Mouse (Mus musculus) kidney, postnatal 25 days (tissue): ENCODE measurements around the gene Scnn1b.

ENCODE experiments used
- DNase-seq, 2 experiments: peaks; one replicate each; pipeline ENCODE4 v3.0.0; 2021; ENCODE audit warnings: mixed read lengths in 2 of 2

Gene Scnn1b

DNA sequence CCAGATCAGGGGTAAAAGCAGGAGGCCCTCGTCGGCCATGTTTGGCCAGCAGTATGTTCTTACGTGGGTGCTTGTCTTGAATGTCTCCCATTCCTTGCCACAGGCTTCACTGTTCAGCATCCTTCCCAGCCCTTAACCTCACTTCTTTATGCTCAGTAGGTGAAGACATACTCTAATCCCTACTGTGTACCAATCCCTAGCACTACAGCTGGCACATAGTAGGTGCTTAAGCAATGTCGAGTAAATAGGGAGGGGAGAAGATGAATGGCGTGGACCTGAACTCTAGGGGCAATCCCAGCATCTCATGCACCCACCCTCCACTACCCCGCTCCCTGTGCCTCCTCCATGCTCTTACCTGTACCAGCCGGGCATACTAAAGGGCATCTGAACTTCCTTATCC, 59.5 kb downstream of the Scnn1b start:
- DNase-seq = no peak

DNA sequence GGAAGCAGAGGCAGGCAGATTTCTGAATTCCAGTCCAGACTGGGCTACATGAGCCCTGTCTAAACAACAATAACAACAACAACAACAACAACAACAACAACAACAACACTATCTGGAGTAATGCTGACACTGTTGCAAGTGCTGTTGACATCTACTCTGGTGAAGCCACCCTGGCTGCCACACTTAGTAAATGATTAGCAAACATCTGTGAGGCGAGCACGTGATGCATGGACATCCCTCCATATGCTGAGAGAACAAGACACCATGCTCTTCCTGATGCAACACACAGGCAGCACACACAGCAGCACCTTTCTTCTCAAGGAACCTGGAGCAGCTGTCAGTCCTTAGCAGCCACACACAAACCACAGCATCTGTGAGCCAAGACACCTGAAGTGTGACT, 63.0 kb downstream of the Scnn1b start:
- no peak for DNase-seq

DNA sequence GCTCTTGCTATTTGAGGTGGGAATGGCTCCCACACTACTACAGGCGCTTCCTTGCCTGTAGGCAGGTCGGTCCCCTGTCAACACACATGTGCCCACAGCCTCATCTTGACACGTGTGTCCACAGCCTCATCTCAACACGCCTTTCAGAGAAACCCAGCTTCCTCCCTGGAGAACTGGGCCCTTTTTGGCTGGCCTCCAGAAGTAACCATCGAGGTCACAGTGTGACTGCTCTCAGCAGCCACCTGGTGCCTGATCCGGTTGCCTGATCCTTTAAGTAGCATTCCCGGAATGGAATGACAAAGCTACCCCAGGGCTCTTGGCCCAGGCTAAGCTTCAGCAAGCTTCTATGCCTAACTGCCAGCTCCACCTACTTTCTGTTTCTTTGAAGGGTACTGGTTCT, 66.4 kb downstream of the Scnn1b start:
- DNase-seq = peak; percentile 58 to 77

DNA sequence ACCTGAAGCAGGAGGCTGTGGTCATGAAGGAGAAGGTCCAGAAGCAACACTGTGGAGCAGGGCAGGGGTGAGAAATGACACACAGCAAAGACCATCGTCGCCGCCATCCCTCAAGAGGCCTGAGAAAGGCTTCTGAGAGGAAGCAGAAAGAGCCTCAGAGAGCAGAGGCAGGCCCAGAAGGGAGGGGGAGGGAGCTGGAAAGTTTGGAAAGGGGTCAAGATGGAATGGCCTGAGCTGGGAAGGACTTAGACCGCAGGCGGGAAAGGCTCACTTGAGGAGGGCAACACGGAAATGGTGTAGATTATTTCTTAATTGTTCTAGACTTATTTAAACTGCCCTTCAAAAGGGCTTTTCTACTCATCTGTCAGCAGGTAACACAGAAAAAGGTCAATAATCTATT, 68.8 kb downstream of the Scnn1b start:
- DNase-seq = peak in 1 of 2 experiments; percentile 18

DNA sequence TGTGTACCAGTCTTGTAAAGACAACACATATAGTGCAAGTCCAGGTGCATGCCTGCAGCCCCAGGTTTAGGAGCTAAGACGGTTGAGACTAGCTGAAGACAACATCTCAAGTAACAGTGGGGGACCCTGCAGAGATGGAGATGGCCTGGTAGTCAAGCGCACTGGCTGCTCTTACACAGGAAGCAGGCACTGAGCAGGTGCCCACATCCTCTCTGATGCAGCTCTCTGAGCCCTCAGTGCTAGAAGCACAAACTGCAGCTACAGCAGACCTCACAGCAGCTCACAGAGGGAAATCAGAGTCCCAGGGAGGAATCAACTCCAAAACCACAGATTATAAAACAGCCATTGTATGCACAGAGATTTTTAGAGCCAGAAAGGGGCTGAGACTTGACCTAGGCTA, 69.5 kb downstream of the Scnn1b start:
- no peak for DNase-seq

DNA sequence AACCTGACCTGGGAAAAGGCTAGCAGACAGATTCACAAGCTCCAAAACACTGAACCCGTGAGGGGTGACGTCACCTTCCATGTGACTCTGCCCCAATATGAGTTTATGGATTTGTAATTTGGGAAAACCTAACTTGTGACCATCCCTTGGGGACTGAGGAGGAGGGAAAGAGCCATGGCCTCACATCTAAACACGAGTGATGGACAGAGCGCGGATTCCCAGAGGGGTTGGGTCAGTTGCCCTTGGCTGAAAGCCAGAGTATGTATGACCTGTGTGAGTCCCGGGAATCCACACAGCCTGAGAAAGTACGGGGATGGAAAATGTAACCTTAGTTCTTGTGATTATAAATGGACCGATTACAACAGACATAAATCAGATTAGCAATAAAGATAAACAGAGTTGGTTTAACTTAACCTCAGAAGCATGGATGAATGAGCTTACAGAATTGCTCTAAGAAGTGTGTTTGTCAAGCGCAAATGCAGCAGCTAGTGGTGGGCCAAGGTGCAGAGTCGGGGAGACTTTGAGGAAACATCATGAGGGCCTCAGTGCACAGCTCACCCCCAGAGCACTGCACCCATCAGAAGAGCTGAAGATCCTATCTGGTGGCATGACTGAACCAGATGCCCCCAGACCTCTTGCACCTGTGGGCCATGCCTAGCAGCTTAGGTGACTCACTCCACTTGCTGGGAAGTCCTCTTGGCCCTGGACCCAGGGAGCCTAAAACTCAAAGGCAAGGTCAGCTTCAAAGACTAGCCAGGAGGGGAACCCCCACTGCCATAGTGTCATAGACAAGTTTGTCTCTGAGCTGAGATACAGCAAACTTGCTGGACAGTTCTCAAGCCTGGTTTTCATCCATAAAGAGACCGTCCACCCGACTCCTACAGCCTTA, 71.3 kb downstream of the Scnn1b start:
- DNase-seq = peak; percentile 56 to 83

DNA sequence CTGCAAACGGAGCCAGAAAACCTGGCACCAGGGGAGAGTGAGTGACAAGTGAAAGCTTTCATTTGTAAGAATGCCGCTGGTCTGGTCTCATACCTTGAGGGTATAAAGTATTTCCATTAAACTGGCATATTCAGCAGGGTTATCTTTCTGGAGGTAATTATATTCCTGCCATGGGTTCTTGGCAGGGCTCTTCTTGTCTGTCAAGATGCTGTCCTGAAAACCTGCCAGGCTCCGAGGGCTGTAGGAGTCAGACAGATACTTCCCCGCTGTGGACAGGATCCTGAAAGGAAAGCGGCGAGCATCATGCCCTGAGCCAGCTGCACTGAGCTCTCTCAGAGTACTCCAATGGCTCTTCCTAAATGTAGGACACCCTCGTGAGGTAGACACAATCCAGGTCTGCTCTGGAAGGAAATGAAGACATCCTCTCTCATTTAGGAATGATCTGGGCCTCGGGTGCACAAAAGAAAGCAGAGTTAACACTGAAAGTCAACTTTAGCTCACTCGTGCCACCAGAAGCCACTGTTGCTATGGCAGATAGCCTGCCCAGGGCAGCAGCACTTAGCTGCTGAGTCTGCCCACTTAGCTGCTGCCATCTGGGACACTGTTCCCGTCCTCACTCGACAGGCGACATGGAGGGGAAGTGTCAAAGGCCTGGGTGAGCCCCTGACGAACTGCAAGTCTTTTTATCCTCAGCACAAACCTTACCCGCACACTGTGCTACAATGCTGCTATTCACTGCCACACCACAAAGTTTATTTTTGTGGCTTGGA, 72.2 kb downstream of the Scnn1b start:
- DNase-seq = no peak

DNA sequence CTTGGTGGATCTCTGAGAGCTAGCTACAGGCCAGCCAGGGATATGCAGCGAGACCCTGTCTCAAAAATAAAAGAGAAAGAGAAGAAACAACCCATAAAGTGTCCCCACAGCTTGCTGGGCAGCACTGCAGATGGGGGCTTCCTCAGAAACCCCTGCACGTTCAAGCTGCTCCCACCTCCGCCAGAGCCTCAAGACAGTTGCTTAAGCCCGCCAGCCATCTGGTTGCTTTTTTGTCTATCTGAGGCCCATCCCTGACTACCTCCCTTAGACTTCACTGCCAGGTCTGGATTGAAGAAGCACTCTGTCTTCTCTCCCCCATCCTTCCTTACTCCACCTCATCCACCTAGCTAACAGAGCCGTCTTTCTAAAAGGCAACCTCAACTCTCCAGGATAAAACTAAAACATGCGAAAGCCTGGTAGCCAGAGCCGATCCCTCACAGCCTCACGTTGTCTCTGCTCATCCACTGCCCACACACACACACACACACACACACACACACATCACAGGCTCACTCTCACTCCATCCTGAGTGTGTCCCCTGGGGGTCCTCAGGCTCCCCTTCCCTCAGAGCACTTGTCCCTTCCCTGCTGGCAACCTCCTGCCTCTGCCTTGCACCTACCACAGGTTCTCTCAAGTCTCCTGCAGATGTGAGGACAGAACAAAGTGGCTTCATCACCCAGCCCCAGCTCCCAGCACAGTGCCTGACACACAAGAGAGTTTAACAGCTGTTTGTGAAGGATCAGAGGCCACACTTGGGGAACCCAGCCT, 73.5 kb downstream of the Scnn1b start:
- no peak for DNase-seq

DNA sequence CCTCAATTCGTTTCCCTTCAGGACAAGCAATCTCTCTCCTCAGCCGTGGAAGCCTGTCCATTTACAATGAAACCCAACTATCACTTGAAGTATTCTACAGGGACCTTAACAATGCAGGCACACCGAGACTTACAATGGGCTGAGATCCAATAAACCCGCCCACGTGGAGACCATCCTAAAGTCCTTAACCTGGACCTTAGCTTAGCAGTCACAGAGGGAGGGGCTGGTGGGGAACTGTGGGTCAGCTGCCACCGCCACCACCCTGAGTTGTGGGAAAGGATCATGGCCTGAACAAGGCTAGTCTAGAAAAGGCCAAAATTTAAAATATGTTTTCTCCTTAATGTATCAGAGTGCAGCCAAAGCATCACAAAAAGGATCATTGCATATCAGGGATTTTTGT, 74.4 kb downstream of the Scnn1b start:
- DNase-seq = no peak

DNA sequence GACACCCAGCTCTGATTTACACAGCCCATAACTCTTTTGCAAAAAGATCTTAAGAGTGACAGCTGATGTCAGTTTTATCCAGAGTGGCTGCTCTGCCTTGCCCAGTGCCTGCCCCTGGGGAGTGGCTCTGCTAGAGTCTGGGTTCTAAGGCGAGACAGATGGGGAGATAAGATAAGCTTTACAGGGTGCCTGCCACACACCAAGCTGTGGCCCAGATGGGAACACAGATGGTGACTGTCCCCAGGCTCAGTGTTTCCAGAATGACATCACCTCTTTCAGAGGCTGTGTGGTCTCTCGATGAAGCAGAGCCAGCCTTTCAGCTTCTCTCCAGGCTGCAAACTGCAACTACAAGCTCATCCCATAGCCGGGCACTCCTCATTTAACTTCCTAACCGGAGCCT, 74.9 kb downstream of the Scnn1b start:
- DNase-seq = no peak

DNA sequence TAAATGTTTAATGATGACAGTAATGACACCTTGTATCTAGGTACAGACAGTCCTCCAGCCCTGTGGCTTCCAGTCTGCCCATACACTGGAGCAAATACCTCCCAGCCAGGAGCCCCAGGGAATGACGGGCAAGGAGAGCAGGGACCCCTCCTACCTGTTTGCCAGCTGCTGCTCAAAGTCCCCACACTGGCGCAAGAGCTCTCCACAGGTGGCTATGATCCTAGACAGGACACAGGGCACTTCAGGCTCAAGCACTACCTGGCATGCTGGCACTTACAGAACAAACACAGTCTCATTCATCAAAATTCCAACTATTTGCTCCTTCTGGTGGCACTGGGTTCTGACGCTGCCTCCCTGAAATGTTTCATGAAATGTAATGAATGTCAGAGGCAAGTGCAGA, 76.2 kb downstream of the Scnn1b start:
- peak in 1 of 2 experiments; percentile 52 for DNase-seq

DNA sequence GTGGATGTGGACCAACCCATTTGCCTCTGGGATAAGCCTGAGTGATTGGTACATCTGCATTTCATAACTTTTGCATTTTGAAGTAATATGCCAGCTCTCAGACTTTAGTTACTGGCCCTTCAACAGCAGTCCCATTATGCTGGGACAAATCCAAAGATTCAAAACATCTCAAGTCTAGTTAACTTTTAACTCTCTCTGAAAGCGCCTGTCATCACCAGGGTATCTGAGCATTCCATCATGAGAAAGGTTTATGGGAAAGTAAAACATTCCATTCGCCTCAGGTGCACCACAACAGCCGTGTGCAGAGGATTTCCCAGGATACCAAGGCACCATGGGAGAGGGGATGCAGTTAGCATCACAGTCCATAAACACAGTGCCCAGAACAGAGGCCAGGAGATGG, 76.8 kb downstream of the Scnn1b start:
- DNase-seq = no peak

DNA sequence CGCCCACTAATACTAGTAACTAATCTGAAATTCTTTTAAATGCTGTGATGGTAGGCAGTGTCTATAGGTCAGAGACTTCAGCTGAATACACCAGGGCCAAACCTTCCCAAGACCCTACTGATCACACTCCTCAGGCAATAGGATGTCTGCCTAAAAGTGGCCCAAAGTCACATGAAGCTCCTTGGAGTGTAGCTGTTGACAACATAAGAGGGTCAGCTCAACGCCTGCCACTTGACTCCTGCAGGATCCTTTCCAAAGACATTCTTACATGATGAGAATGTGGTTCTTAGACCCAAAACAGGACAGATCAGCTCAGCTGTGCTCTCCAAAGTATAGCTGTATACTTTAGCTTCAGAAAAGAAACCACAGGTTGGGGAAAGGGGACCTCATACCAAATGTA, 77.5 kb downstream of the Scnn1b start:
- DNase-seq = no peak

DNA sequence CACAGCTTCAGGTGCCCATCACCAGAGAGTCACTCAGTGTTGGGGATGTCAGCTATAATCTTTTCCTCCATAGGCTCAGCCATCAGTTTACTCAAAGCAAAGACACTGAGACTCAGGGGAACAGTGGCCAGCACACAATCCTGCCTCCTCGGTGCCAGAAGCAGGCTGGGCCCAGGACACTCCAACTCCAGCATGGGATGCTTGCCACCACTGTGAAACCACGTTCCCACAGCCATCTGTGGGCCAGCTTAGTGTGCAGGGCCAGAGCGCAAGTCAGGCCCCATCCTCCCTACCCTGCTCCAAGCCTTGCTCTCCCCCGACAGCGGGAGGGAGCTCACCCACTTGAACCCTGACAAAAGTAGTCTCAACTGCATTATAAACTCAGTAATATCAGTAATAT, 81.4 kb downstream of the Scnn1b start:
- no peak for DNase-seq

DNA sequence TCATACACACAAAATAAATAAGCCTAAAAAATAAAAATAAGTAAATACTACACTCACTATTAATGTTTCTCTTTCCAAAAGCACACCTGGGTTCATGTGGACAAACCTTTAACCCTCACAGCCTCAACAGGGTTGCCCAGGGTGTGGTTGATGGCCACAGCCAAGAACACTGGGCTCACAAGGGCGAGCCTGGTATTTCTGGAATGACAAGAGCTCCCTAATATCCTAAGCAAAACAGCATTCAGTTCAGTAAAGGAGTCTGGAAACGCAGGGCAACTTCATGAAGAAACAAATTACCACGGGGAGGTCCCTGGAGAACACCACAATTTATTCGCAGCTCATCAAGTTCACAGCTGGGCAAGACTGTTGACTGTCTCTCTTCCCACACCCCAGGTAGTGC, 82.7 kb downstream of the Scnn1b start:
- DNase-seq = no peak

DNA sequence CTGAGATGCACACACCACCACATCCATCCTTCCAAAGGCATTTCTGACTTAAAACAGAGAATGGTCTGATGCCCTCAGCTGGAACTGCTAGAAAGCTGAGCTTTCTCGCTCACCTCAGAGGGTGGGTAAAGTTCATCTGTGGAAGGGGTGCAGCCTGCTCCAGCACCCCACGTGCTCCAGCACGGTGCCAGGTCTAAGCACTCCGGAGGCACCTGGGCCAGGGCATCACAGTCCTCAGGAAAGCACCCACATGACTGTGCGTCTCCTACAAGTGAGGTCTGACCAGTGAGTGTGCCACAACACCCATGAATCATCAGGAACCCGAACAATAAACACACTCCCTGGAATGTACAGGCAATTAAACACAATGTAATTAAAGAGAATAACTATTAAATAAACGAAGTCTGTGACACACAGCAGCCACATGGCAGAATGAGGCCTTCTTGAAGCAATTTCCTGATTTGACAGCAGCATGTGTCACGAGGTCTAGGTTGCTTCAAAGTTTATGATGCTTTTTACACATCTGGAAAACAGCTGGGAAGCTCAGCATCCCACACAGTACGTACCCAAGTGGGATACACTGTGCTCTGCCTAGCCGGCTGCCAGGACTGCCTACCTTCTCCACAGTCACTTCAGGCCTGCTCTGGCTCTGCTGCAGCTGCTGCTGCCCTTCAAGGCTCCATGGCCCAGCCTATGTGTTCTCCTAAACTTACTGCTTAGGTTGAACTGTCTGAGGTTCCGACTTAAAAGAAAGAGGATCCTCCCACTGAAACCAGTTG, 90.2 kb downstream of the Scnn1b start:
- DNase-seq = peak; percentile 27 to 76

DNA sequence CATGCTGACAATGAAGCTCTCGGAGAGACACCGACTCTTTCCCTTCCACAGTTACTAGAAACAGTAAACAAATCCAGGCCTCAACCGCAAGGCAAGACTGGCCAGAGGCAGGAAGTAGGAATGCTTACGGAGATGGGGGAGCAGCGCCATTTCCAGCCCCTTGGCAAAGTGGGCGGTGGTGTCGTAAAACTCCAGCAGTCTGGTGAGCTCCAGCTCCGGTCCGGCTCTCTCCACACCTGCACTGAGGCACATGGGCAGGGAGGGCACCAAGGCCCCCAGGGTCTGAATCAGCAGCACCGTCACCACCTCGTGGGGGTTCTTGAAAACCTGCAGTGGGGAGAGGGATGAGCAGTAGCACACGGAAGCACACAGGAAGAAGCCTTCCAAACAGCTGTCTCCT, 91.0 kb downstream of the Scnn1b start:
- DNase-seq = peak in 1 of 2 experiments; percentile 48

DNA sequence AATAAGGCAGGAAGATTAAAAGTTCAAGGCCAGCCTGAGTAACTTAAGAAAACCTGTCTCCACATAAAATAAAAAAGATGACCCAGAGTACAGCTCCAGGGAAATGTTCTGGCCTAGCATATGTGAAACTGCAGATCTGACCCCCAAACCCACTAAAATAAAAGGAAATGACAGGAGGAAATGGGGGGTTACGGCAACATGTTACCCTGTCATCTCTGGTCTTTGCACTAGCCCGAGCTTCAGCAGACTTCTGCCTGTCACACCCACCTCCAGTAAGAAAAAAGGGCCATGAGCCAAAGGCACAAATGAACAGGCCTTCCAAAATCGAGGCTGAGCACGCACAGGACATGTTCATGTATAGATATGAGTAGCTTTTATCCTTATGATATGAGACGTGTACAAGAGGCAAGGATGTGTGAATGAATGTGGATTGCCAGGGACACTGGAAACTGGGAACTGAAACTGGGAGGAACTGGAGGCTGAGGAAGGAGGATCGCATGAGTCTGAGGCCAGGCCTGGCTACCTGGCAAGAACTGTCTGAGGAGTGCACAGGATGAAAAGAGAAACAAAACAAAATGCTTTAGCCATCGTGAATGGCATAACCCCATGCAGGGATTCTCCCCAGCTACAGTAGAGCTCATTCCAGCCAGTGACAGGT, 97.2 kb downstream of the Scnn1b start:
- DNase-seq = no peak

DNA sequence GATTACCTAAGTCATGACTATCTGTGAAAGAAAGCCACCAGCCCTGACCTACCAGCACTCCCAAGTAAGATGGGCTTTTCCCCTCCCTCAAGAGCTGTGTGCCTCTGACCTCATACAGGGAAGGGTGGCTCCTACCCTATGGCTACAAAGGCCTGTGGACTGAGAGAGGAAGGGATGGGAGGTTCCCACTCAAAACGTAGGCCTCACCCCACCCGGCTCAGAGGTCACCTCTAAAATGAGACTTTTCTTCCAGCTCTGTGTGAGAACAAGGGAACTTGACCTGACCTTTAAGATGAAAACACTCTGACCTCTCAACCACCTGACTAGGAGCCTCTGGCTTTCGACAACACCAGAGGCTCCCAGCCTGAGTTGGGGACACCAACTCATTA, 97.7 kb downstream of the Scnn1b start:
- no peak for DNase-seq

DNA sequence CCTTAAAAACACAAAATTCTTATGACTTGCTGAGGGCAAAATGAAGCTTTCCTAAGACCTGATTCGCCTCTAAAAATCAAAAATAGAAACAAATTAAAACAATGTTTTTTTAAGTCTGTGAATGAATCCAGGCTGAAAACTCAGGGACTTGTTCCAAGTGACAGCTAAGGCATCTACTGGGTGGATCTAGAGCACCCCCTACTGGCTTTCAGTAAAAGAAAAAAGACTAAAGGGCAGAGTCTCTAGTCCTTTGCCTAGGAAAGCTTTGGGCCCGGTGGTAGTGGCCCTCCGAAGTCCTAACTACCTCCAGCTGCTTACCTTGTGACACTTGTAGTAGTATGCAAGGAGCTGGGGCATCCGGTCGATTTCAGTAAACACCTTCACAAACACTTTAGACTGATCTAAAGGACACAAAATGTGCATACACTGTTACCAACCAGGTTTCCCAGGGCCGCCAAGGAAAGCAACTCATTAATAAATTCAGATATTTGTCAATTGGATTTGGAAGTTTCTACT, 99.1 kb downstream of the Scnn1b start:
- peak in 1 of 2 experiments; percentile 59 for DNase-seq

DNA sequence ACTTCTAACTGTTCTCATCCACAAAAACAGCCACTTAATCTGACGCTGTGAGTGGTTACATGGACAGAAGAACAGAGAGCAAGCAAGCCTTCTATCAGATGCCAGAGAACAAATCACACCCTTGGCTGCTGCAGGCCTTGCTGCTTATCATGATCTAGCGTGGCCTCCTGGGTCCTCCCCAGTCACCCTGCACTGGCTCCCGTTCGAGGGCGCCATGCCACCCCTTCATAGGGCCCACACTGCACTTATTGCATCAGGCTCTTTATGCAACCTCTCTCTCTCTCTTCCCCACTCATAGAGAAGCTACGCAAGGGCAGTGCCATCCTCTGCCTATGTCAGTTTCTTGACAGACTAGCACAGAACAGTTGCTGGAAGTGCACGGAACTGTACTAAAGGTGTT, 101.3 kb downstream of the Scnn1b start:
- no peak for DNase-seq
